Mouse (Mus musculus): ENCODE measurements around the gene Fam213a.
"Not testable (repeated sequence)": the region's sequence is repeated elsewhere in the genome, so short reads cannot be mapped to it uniquely, and the experiment has no call there.

Fam213a gene

GRCm38 (mm10) chr14:41013630-41014613 is at the start of gene Fam213a:
TSS of gene Fam213a (minus strand) at chr14:41013788.
- DNase-seq (ENCODE audit: low spot score), result peak; percentile 89

- not testable (repeated sequence) for DNase-seq (ENCODE audit: low spot score)
Measured at GRCm38 (mm10) chr14:41053190-41053589, 39.6 kb upstream of the Fam213a start.

GRCm38 (mm10) chr14:41052481-41052880 is 38.9 kb upstream of the Fam213a start:
- no peak for DNase-seq (ENCODE audit: low spot score)

GRCm38 (mm10) chr14:41050471-41050870 is 36.9 kb upstream of the Fam213a start:
- DNase-seq (ENCODE audit: low spot score), result peak; percentile 53

GRCm38 (mm10) chr14:41047402-41047801 is 33.8 kb upstream of the Fam213a start:
- DNase-seq (ENCODE audit: low spot score), result no peak

GRCm38 (mm10) chr14:41035146-41035798 is 21.7 kb upstream of the Fam213a start:
- DNase-seq (ENCODE audit: low spot score), result peak; percentile 41

GRCm38 (mm10) chr14:41033135-41034110 is 19.8 kb upstream of the Fam213a start:
- DNase-seq (ENCODE audit: low spot score), result peak; percentile 65

GRCm38 (mm10) chr14:41030989-41031513 is 17.5 kb upstream of the Fam213a start:
- no peak for DNase-seq (ENCODE audit: low spot score)

- no peak for DNase-seq (ENCODE audit: low spot score)
Measured at GRCm38 (mm10) chr14:41029303-41029702, 15.7 kb upstream of the Fam213a start.

- DNase-seq (ENCODE audit: low spot score), result no peak
Measured at GRCm38 (mm10) chr14:41025594-41026284, 12.2 kb upstream of the Fam213a start.

- DNase-seq (ENCODE audit: low spot score), result no peak
Measured at GRCm38 (mm10) chr14:41025087-41025486, 11.5 kb upstream of the Fam213a start.

- no peak for DNase-seq (ENCODE audit: low spot score)
Measured at GRCm38 (mm10) chr14:41021246-41021645, 7.7 kb upstream of the Fam213a start.

- no peak for DNase-seq (ENCODE audit: low spot score)
Measured at GRCm38 (mm10) chr14:41017460-41017859, 3.9 kb upstream of the Fam213a start.

- peak; percentile 9 for DNase-seq (ENCODE audit: low spot score)
Measured at GRCm38 (mm10) chr14:41014701-41015240, 1.2 kb upstream of the Fam213a start.

GRCm38 (mm10) chr14:41013143-41013542 is 445 bp downstream of the Fam213a start:
- DNase-seq (ENCODE audit: low spot score), result no peak

- no peak for DNase-seq (ENCODE audit: low spot score)
Measured at GRCm38 (mm10) chr14:41011916-41012315, 1.7 kb downstream of the Fam213a start.

GRCm38 (mm10) chr14:41008138-41008537 is 5.5 kb downstream of the Fam213a start:
- DNase-seq (ENCODE audit: low spot score), result no peak

- DNase-seq (ENCODE audit: low spot score), result no peak
Measured at GRCm38 (mm10) chr14:41007641-41008040, 5.9 kb downstream of the Fam213a start.

GRCm38 (mm10) chr14:41006899-41007298 is 6.7 kb downstream of the Fam213a start:
- no peak for DNase-seq (ENCODE audit: low spot score)

- no peak for DNase-seq (ENCODE audit: low spot score)
Measured at GRCm38 (mm10) chr14:41006263-41006662, 7.3 kb downstream of the Fam213a start.

- DNase-seq (ENCODE audit: low spot score), result no peak
Measured at GRCm38 (mm10) chr14:41005716-41006115, 7.9 kb downstream of the Fam213a start.
